Mouse (Mus musculus) limb, embryonic 12.5 days (tissue): ENCODE results near the gene Ggcx. TPM values are rescaled to one million over a fixed set of nuclear protein-coding genes. Genes with fewer than 3 reads are reported as not detected.
"Not testable (repeated sequence)": the region's sequence is repeated elsewhere in the genome, so short reads cannot be mapped to it uniquely, and the experiment has no call there.

ENCODE experiments used
- ATAC-seq: fragments of 200-750 bp; cut with Nextera tagmentation; 2 replicates; pipeline ENCODE4 v1.8.0; 2017; ENCODE audit warnings: low read depth, moderate TSS enrichment; ENCODE audit not compliant: insufficient number of reproducible peaks, insufficient read depth, low FRiP score, low TSS enrichment
- H3K27ac ChIP-seq: fragments of 300-500 bp; sonication (generic); 2 replicates; pipeline ENCODE4 v1.5.1; 2016; ENCODE audit warnings: mild to moderate bottlenecking, moderate library complexity
- H3K27me3 ChIP-seq: fragments of 300-500 bp; sonication (generic); 2 replicates; pipeline ENCODE4 v1.6.1; 2016; ENCODE audit warnings: mild to moderate bottlenecking, moderate library complexity
- H3K36me3 ChIP-seq: fragments of 300-500 bp; sonication (generic); 2 replicates; pipeline ENCODE4 v1.6.1; 2016; ENCODE audit warnings: mild to moderate bottlenecking, moderate library complexity
- H3K4me1 ChIP-seq: fragments of 300-500 bp; sonication (generic); replicated peaks from 2 replicates; pipeline ENCODE4 v1.6.1; 2016
- H3K4me2 ChIP-seq: fragments of 300-500 bp; sonication (generic); 2 replicates; pipeline ENCODE4 v1.6.1; 2016; ENCODE audit warnings: mild to moderate bottlenecking, moderate library complexity
- H3K4me3 ChIP-seq: fragments of 300-500 bp; sonication (generic); replicated peaks from 2 replicates; pipeline ENCODE4 v1.5.1; 2016; ENCODE audit warnings: mild to moderate bottlenecking
- H3K9ac ChIP-seq: fragments of 300-500 bp; sonication (generic); replicated peaks from 2 replicates; pipeline ENCODE4 v1.6.1; 2016; ENCODE audit warnings: mild to moderate bottlenecking, moderate library complexity
- H3K9me3 ChIP-seq: fragments of 300-500 bp; sonication (generic); 2 replicates; pipeline ENCODE4 v1.6.1; 2016; ENCODE audit warnings: mild to moderate bottlenecking, moderate library complexity
- WGBS: fragments of 180-500 bp; shearing (Covaris S2); methylation state at CpG from one replicate; pipeline ENCODE4 v1.1.7; 2016; 5-methylcytosine and 5-hydroxymethylcytosine counted together
- polyA plus RNA-seq: library from polyadenylated mRNA; unstranded; fragments of >200 nt; fragmentation: Nextera tagmentation; extraction: Ambion mirVana; gene quantifications from 2 replicates; pipeline ENCODE4 v1.2.1, GENCODE M21; 2016

Ggcx gene
- polyA plus RNA-seq, 1 experiment from 2014 or later = 34.0 TPM

- ATAC-seq = no peak
- H3K9ac ChIP-seq = no peak overlapping the region
- H3K4me1 ChIP-seq = peaks cover 10% of the 10 kb centered on the region; the same call in 1 of the 2 replicates
- H3K9me3 ChIP-seq = no peaks in the 10 kb centered on the region
- no peak overlapping the region for H3K4me3 ChIP-seq
- H3K27me3 ChIP-seq = no peaks in the 10 kb centered on the region
- no peak overlapping the region for H3K4me2 ChIP-seq
- WGBS = 77% methylated on average over 2 of the region's 2 CpGs
- no peaks in the 10 kb centered on the region for H3K36me3 ChIP-seq
- H3K27ac ChIP-seq = no peak overlapping the region
Observed at GRCm38 (mm10) chr6:72452329-72452728, 38.2 kb downstream of the Ggcx start.

DNA sequence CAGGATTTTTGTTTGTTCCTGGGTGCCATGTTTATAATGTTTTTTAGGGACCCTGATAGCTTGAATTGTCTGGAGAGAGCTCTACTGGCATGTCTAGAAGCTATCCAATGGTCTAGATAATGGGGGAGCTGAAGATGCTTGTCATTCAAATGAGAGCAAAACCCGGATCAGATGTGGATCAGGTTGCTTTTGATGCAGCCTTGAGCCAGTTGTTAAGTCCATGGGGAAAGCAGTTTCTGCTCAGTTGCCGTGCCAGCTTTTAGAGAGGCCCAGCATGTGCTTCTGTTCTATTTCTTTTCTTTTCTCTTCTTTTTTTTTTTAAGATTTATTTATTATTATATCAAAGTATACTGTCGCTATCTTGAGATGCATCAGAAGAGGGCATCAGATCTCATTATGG is 39.5 kb downstream of the Ggcx start:
- no peak overlapping the region for H3K4me2 ChIP-seq
- H3K9ac ChIP-seq = no peak overlapping the region
- no peak overlapping the region for H3K4me3 ChIP-seq
- no peak overlapping the region for H3K27ac ChIP-seq
- H3K9me3 ChIP-seq = no peaks in the 10 kb centered on the region
- H3K36me3 ChIP-seq = no peaks in the 10 kb centered on the region
- H3K4me1 ChIP-seq = peaks cover 10% of the 10 kb centered on the region; the same call in 1 of the 2 replicates
- ATAC-seq = no peak
- 88% methylated on average over 3 of the region's 3 CpGs for WGBS
- no peaks in the 10 kb centered on the region for H3K27me3 ChIP-seq

GRCm38 (mm10) chr6:72454072-72454746 is 40.1 kb downstream of the Ggcx start:
- Histone ChIP-seq H3K27me3 (no peaks in the 10 kb centered on the region), H3K4me2 (no peak overlapping the region), H3K9me3 (no peaks in the 10 kb centered on the region), H3K4me1 (peaks cover 13% of the 10 kb centered on the region; the same call in 1 of the 2 replicates), H3K9ac (no peak overlapping the region), H3K36me3 (no peaks in the 10 kb centered on the region), H3K4me3 (no peak overlapping the region), H3K27ac (peak overlapping the region; percentile 56; the same call in 1 of the 2 replicates)
- 69% methylated on average over 7 of the region's 7 CpGs for WGBS
- ATAC-seq = no peak

GRCm38 (mm10) chr6:72454833-72455373 is 40.8 kb downstream of the Ggcx start:
- WGBS = 74% methylated on average over 7 of the region's 7 CpGs
- ATAC-seq = no peak
- H3K9me3 ChIP-seq = no peaks in the 10 kb centered on the region

DNA sequence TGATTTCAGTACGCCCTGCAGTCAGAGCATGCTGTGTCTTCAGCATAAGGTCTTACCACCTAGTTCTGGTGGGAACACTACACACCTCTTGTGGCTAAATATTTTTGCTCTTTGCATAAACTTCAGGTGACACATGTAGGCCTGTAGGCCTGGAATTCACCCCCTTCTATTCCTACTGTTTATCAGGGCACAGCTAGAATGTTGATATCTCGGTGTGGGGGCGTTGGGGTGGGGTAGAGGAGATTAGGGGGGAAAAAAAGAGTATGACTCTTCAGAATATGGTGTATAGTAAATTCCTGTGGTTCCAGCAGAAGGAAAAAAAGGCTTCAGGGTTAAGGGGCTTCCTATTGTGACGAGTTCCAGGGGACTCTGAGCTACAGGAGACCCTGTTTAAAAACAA is 42.5 kb downstream of the Ggcx start:
- Histone ChIP-seq H3K4me1 (peaks cover 13% of the 10 kb centered on the region; the same call in 1 of the 2 replicates), H3K9ac (no peak overlapping the region), H3K4me3 (no peak overlapping the region), H3K4me2 (no peak overlapping the region), H3K27me3 (no peaks in the 10 kb centered on the region), H3K36me3 (no peaks in the 10 kb centered on the region), H3K27ac (no peak overlapping the region), H3K9me3 (no peaks in the 10 kb centered on the region)
- WGBS = 86% methylated on average over 4 of the region's 4 CpGs
- ATAC-seq = no peak

More at GRCm38 (mm10) chr6:72454833-72455373, 40.8 kb downstream of the Ggcx start:
- H3K27me3 ChIP-seq = no peaks in the 10 kb centered on the region
- H3K4me1 ChIP-seq = peaks cover 13% of the 10 kb centered on the region; the same call in 1 of the 2 replicates
- no peak overlapping the region for H3K4me2 ChIP-seq
- no peaks in the 10 kb centered on the region for H3K36me3 ChIP-seq
- no peak overlapping the region for H3K9ac ChIP-seq
- 0 out of 2 replicates have a peak overlapping the region, but pooled peaks have one; percentile 56 for H3K27ac ChIP-seq
- no peak overlapping the region for H3K4me3 ChIP-seq

DNA sequence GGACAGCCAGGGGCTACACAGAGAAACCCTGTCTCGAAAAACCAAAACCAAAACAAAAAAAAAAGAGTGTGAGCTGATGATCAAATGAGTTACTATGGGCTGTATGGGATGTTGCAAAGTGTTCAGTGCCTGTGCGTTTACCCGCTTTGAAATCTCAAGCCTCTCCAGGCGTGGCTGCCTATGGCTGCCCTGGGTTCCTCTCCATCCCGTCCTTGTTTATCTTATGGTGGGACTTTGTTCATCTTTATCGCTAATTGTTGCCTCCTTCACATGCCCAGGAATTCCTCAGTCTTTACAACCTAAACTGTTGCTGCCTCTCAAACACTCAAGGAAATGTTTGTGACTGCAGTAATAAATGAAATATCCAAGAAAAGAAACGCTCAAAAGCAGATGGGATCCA is 44.3 kb downstream of the Ggcx start:
- Histone ChIP-seq H3K4me3 (no peak overlapping the region), H3K27me3 (no peaks in the 10 kb centered on the region), H3K9ac (no peak overlapping the region), H3K4me2 (no peak overlapping the region), H3K27ac (no peak overlapping the region), H3K9me3 (no peaks in the 10 kb centered on the region), H3K4me1 (peaks cover 13% of the 10 kb centered on the region; the same call in 1 of the 2 replicates), H3K36me3 (no peaks in the 10 kb centered on the region)
- 61% methylated on average over 7 of the region's 7 CpGs for WGBS
- ATAC-seq = no peak

- Histone ChIP-seq H3K9ac (no peak overlapping the region), H3K9me3 (no peaks in the 10 kb centered on the region), H3K4me2 (no peak overlapping the region), H3K27ac (no peak overlapping the region), H3K36me3 (no peaks in the 10 kb centered on the region), H3K27me3 (no peaks in the 10 kb centered on the region), H3K4me3 (no peak overlapping the region), H3K4me1 (peaks cover 13% of the 10 kb centered on the region; the same call in 1 of the 2 replicates)
- 72% methylated on average over 5 of the region's 5 CpGs for WGBS
- no peak for ATAC-seq
Observed at GRCm38 (mm10) chr6:72458921-72459320, 44.8 kb downstream of the Ggcx start.

GRCm38 (mm10) chr6:72460036-72460801 is 46.1 kb downstream of the Ggcx start:
- no peak for ATAC-seq
- whole genome bisulfite sequencing = 40% methylated on average over 9 of the region's 9 CpGs

DNA sequence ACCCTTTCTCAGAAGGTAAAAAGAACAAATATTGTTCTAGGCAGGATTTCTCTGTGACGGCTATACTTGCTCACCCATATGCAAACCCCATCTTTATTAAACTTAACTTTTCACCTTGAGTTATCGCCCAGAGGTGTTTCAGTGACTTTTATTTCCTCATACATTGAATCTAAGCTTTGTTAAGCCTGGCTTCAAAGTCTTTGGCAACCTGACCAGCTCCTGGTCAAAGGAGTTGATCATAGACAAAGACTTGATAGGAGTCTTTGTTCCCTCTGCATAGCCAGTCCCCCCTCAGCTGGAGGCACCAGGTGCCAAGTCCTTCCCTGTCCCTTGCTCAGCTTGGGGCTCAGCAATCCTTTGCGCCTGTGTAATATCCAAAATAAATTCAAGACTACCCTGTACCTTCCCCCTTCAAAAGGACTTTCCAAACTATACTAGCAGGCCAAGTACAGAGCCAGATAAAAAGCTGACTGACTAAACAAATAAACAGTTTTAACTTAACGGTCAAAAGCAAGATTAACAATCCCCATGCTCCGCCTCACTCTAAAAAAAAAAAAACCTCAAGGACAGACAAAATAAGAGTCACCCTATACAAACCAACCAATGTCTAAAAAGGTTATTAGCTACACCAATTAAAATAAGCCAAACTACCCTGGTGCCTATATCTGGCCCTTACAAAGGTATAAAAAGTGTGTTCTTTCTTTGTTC is 48.6 kb downstream of the Ggcx start:
- 82% methylated on average over 5 of the region's 5 CpGs for WGBS
- not testable (repeated sequence) for H3K4me2 ChIP-seq, H3K27ac ChIP-seq, ATAC-seq, H3K36me3 ChIP-seq, H3K9ac ChIP-seq, H3K9me3 ChIP-seq, H3K4me3 ChIP-seq, H3K27me3 ChIP-seq
- H3K4me1 ChIP-seq = peaks cover 23% of the 10 kb centered on the region

More at GRCm38 (mm10) chr6:72460036-72460801, 46.1 kb downstream of the Ggcx start:
- Histone ChIP-seq H3K9me3 (no peaks in the 10 kb centered on the region), H3K4me2 (no peak overlapping the region), H3K36me3 (no peaks in the 10 kb centered on the region), H3K27ac (no peak overlapping the region), H3K9ac (no peak overlapping the region), H3K4me1 (peaks cover 4% of the 10 kb centered on the region), H3K27me3 (no peaks in the 10 kb centered on the region), H3K4me3 (no peak overlapping the region)

GRCm38 (mm10) chr6:72465361-72466157 is 51.5 kb downstream of the Ggcx start:
- H3K9ac ChIP-seq = no peak overlapping the region
- H3K9me3 ChIP-seq = no peaks in the 10 kb centered on the region
- WGBS = 27% methylated on average over 8 of the region's 8 CpGs
- H3K27me3 ChIP-seq = no peaks in the 10 kb centered on the region
- peak overlapping the region; percentile 60 for H3K27ac ChIP-seq
- no peak for ATAC-seq
- no peaks in the 10 kb centered on the region for H3K36me3 ChIP-seq
- peak overlapping the region; percentile 5; the same call in 1 of the 2 replicates for H3K4me2 ChIP-seq
- no peak overlapping the region for H3K4me3 ChIP-seq
- peaks cover 21% of the 10 kb centered on the region for H3K4me1 ChIP-seq
